Mouse (Mus musculus): Measurements from ENCODE around the gene Slc44a1. TPM values are rescaled to one million over a fixed set of nuclear protein-coding genes. Genes with fewer than 3 reads are reported as not detected.
A peak's percentile ranks its signal among the peaks of the same experiment; 100 is the strongest.

Gene Slc44a1
- total RNA-seq, 2 experiments from 2014 or later: 109 to 114 TPM

GRCm38 (mm10) chr4:53427120-53427519 is 13.1 kb upstream of the Slc44a1 start:
- DNase-seq (ENCODE audit: extremely low spot score in 1 of 2, low spot score in 1 of 2): no peak

- no peak for DNase-seq (ENCODE audit: extremely low spot score in 1 of 2, low spot score in 1 of 2)
Measured at GRCm38 (mm10) chr4:53430522-53430921, 9.7 kb upstream of the Slc44a1 start.

- no peak for DNase-seq (ENCODE audit: extremely low spot score in 1 of 2, low spot score in 1 of 2)
Measured at GRCm38 (mm10) chr4:53431585-53432234, 8.5 kb upstream of the Slc44a1 start.

GRCm38 (mm10) chr4:53437110-53437755 is 3.0 kb upstream of the Slc44a1 start:
- peak in 1 of 2 experiments; percentile 20 for DNase-seq (ENCODE audit: extremely low spot score in 1 of 2, low spot score in 1 of 2)

- no peak for DNase-seq (ENCODE audit: extremely low spot score in 1 of 2, low spot score in 1 of 2)
Measured at GRCm38 (mm10) chr4:53438386-53438785, 1.8 kb upstream of the Slc44a1 start.

- DNase-seq (ENCODE audit: extremely low spot score in 1 of 2, low spot score in 1 of 2): no peak
Measured at GRCm38 (mm10) chr4:53438836-53439480, 1.3 kb upstream of the Slc44a1 start.

GRCm38 (mm10) chr4:53439636-53440009 is 590 bp upstream of the Slc44a1 start:
- no peak for DNase-seq (ENCODE audit: extremely low spot score in 1 of 2, low spot score in 1 of 2)

GRCm38 (mm10) chr4:53440816-53441571 is 781 bp downstream of the Slc44a1 start:
- DNase-seq (ENCODE audit: extremely low spot score in 1 of 2, low spot score in 1 of 2): peak; percentile 42 to 55

- no peak for DNase-seq (ENCODE audit: extremely low spot score in 1 of 2, low spot score in 1 of 2)
Measured at GRCm38 (mm10) chr4:53441683-53442082, 1.5 kb downstream of the Slc44a1 start.

GRCm38 (mm10) chr4:53446216-53446615 is 6.0 kb downstream of the Slc44a1 start:
- no peak for DNase-seq (ENCODE audit: extremely low spot score in 1 of 2, low spot score in 1 of 2)

GRCm38 (mm10) chr4:53447773-53448172 is 7.6 kb downstream of the Slc44a1 start:
- DNase-seq (ENCODE audit: extremely low spot score in 1 of 2, low spot score in 1 of 2): no peak

GRCm38 (mm10) chr4:53450736-53451135 is 10.5 kb downstream of the Slc44a1 start:
- no peak for DNase-seq (ENCODE audit: extremely low spot score in 1 of 2, low spot score in 1 of 2)

GRCm38 (mm10) chr4:53451887-53452286 is 11.7 kb downstream of the Slc44a1 start:
- DNase-seq (ENCODE audit: extremely low spot score in 1 of 2, low spot score in 1 of 2): no peak

GRCm38 (mm10) chr4:53452457-53452856 is 12.2 kb downstream of the Slc44a1 start:
- no peak for DNase-seq (ENCODE audit: extremely low spot score in 1 of 2, low spot score in 1 of 2)

GRCm38 (mm10) chr4:53452976-53453889 is 13.0 kb downstream of the Slc44a1 start:
- no peak for DNase-seq (ENCODE audit: extremely low spot score in 1 of 2, low spot score in 1 of 2)

GRCm38 (mm10) chr4:53455885-53456284 is 15.7 kb downstream of the Slc44a1 start:
- no peak for DNase-seq (ENCODE audit: extremely low spot score in 1 of 2, low spot score in 1 of 2)

- no peak for DNase-seq (ENCODE audit: extremely low spot score in 1 of 2, low spot score in 1 of 2)
Measured at GRCm38 (mm10) chr4:53456570-53456969, 16.4 kb downstream of the Slc44a1 start.

- DNase-seq (ENCODE audit: extremely low spot score in 1 of 2, low spot score in 1 of 2): no peak
Measured at GRCm38 (mm10) chr4:53458503-53458902, 18.3 kb downstream of the Slc44a1 start.

GRCm38 (mm10) chr4:53459697-53460096 is 19.5 kb downstream of the Slc44a1 start:
- DNase-seq (ENCODE audit: extremely low spot score in 1 of 2, low spot score in 1 of 2): no peak

- no peak for DNase-seq (ENCODE audit: extremely low spot score in 1 of 2, low spot score in 1 of 2)
Measured at GRCm38 (mm10) chr4:53461026-53461425, 20.8 kb downstream of the Slc44a1 start.
